Mouse (Mus musculus) cortical plate, adult 2 months (tissue): ENCODE measurements around the gene Syn2.

Experiments
- CTCF ChIP-seq: fragments of 200-500 bp; IDR thresholded peaks from 2 replicates; pipeline ENCODE4 v1.5.1; 2011; ENCODE audit warnings: mild to moderate bottlenecking, control low read depth, low read length; ENCODE audit not compliant: insufficient read depth; ENCODE audit errors: extremely low read depth
- POLR2A ChIP-seq: fragments of 200-500 bp; IDR thresholded peaks from 2 replicates; pipeline ENCODE4 v1.6.1; 2011; ENCODE audit warnings: mild to moderate bottlenecking, low read length, control low read depth; ENCODE audit not compliant: insufficient read depth; ENCODE audit errors: extremely low read depth

- TF ChIP-seq CTCF (no peak), POLR2A (no peak)
Measured at GRCm38 (mm10) chr6:115260507-115260906, 125.8 kb downstream of the Syn2 start.
